Mouse (Mus musculus): ENCODE data around the gene Cdk9.

Gene Cdk9

DNA sequence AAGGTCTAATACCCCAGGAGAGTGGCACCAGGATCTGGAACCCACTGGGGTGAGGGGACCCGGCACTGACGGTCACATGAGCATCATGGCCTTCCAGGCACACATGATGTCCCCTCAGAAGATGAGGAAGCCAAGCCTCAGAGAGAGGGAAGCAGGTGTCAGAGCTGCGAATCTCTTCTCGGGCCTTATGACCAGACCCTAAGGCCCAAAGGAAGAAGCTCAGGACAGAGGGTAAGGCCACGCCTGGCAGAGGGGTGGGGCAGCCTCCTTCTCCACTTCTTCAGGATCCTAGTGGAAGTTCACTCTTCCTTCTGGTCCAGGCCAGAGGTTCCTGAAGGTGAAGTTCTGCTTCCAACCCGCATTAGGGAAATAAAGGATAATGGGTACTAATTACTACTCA is 19.8 kb upstream of the Cdk9 start:
- no peak for DNase-seq

DNA sequence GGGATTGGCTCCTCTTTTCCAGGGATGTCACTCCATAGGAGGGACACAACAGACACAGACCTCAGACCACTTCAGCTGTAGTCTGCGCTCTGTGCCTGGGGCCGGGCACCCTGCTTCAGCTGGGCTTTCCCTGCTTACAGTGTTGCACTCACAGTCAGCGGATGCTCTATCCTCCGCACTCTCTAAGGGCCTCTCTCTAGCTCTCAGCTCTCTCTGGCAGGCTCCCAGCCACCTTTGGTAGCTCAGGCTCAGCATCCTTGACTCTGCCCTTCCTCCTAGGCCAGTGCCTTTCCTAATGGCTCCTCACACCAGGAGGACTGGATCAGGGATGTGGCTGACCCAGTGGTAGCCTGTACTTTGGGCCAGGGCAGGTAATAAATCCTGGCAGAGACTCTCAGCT is 19.0 kb upstream of the Cdk9 start:
- peak in 1 of 2 experiments; percentile 43 for DNase-seq

DNA sequence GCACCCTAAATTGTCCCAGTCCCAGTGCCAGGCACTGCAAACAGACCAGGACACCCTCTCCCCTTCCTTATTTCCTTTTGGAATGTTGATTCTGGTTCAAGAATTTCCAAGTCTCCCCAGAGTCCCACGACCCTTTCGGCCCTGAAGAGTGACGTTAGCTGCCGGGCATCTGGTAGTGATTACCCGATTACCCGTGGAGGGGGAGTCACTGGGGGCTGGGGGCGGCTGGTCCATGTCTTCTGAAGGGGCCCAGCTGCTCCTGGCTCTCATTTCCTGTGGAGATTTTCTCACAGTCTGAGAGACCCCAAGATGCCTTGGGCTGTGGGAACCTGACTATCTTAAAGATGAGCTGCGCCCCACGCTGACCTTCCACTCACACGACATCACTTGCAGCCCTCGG is 18.0 kb upstream of the Cdk9 start:
- DNase-seq = peak in 1 of 2 experiments; percentile 35

DNA sequence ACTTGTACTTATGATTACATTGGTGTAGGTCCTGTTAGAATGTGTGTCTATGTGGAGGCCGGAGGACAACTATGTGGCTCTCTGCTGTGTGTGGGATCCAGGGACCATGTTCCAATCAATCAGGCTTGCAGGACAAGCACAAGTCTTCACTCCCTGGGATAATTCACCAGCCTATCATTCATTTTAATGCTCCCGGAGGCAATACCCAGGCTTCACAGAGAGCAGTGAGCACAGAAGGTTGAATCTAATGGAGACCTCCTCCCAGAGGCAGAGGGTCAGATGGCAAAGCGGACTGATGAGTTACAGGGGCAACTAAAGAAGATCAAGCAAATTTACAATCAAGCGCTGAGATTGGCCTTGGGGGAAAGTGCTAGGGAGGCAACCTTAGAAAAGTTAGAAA is 16.7 kb upstream of the Cdk9 start:
- DNase-seq = no peak

DNA sequence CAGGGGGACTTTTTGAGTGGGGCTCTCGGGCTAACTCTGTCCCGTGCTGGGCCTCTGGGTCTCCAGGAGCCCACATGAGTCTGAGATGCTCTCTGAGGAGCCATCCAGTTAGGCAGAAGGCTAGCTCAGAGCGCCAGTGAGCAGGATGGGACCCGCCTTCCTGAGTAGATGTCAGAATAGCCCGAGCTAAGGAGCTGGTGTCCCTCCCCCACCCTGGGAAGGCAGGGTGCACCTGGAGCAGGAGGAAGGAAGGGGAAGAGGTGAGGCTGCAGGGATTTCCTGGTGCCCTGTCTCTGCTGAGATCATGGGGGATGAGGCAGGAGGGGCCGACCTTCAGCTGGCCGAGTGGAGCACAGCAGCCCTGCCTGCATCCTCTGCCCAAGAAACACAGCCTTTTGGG is 15.6 kb upstream of the Cdk9 start:
- DNase-seq = peak; percentile 77 to 92

DNA sequence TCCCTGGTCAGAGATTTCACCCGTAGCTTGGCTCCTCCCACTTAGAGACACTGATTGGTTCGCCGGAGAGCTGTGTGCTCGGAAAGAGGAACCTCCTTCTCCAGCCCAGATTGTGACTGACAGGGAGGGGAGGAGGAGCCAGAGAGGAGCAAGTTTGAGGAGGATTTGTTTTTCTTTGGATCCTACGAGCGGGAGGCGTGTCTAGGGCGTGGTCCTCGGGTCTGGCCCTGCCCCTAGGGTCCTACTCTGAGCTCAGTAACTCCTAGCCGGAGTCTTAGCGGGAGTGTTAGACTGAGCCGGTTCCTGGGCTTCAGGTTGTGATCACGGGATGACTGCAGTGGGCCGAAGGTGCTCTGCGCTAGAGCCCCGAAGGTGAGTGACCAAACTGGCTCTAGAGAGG is 14.6 kb upstream of the Cdk9 start:
- peak; percentile 97 to 98 for DNase-seq

DNA sequence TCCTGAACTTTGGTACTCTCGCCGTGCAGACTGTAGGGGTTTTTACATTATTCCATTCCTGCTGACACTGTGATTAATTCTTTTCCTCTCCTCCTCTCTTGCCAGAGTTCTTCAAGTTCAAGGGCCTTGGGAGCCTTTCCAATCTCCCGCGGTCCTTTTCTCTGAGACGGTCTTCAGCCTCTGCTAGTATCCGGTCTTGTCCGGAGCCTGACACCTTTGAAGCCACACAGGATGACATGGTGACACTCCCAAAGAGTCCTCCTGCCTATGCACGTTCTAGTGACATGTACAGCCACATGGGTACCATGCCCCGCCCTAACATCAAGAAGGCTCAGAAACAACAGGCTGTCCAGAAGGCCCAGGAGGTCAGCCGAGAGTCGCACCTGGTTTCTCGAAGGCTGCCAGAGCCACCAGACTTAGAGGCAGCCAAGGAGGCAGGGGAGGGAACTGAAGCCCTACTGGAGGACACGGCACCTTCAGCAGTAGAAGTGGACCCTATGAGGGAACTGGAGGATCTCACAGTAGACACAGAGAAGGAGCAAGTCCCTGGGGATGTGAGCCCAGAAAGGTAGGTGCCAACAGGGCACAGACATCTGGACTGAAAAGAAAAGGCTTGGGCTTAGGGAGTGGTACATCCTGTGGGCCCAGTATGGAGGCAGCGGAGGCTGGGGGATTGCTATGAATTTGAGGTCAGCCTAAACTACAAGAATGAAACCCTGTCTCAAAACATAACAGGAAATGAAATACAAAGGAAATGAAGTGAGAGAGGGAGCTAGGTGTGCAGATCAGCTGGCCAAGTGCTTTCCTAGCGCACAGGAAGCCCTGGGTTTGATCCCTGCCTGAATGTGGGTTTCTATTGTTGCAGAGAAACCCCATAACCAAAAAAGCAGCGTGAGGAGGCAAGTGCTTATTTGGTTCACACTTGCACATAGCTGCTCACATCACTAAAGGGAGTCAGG is 12.2 kb upstream of the Cdk9 start:
- DNase-seq = peak; percentile 60 to 75

DNA sequence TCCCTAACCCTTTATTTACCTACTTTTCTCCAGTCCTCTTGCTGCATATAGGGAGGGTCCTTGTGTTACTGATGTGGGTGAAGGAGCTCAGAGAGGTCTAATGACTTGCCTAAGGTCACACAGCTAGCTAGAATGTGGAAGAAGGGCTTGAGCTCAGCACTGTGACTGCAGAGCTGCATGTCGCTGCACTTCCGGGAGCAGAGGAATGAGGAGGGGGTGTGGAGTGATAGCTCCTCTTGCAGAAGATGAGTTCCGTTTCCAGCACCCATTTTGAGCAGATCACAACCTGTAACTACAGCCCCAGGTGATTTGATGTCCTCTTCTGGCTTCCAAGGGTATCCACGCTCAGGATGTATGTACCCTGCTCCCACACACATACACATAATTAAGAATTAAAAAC is 11.3 kb upstream of the Cdk9 start:
- DNase-seq = no peak

DNA sequence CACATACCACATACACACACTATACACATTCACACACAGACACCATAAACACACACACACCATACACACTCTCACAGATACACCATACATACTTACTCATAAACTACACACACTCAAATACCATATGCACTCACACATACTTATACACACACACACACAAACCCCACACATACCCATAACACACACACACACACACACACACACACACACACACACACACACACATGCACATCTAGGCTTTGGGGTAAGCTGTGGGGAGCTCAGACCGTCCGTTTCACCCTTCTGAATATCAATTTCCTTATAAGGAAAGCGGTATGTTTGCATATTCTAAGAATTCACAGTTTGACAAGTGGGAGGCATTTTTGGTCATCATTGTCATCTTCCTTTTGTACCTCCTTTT is 9.7 kb upstream of the Cdk9 start:
- no peak for DNase-seq

DNA sequence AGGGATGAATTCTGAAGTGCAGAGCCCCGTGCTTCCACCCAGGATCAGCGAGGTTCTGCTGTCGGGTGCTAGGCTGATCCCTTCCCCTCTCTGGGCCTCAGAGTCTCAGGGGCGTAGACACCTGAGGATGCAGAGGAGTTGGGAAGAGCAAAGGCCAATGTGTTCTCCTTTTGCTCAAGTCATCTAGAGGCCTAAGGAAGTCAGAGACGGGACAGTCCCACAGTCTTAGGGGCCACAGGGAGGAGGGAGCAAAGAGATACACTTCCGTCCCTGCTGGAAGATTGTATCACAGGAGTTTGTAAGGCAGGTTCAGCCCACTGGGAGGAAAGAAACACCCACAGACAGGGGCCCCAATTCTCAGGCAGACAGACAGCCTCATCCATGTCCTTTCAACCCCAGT is 9.2 kb upstream of the Cdk9 start:
- no peak for DNase-seq

DNA sequence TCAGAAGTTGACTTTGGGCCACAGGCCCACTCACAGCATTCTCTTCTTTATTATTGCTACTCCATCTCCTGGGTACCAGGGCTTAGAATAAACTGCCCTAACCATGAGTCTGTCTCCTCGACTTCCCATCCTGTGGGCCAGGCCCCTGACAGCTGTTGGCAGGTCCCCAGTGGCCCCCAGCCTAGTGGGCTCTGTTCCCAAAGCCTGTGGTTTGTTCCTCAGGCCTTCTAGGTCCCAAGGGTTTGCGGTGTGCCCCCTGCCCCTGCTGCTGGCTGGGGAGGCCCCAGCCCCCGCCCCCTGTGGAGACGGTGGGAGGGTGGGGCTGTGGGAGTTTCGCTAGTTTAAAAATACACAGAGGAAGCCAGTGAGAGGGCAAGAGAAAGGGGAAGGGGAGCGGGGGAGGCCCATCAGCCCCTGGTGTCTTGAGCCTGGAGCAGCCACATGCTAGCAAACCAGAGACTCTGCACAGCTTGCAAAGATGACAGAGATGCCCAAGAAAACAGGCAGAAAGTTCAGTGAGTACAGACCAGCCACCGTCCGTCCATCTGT is 7.9 kb upstream of the Cdk9 start, which contains the start of gene Sh2d3c:
Gene Sh2d3c, plus strand, starts transcription at position 375 of the 549 bp plus-strand sequence.
- DNase-seq = peak; percentile 52 to 69

DNA sequence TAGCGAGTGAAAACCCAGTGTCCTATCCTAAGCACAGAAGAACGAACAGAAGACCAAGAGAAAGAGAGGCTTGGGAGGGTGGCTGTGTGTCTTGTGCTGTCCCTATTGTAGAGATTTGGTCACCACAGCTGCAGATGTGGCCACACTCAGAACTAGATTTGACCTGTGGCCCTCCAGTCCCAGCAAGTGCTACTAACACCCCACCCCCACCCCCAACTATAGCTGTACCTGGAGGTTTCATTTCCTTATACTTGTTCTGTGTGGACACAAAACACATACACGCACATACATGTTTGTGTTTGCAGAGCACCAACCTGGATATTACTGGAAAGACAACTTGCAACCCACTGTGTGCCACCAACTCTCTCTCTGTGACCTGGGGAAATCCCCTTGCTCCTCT is 7.2 kb upstream of the Cdk9 start:
- DNase-seq = no peak

DNA sequence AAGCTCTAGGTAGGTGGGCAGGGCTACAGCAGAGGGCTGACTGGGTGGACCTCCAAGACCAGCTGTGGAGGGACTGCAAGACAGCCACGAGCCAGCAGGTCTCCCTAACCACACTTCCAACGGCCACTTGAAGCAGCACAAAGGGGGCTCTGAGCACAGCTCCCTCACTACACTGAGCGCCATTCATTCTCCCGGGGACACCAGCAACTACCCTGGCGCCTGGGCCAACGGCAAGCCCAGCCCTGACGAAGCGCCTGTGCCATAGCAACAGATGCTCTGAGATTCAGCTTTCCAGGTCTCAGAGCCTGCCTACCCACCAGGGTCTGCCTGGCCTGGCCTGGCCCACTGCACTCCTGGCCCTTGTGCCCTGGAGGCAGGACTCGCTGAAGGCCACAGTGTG is 5.9 kb upstream of the Cdk9 start:
- DNase-seq = no peak

DNA sequence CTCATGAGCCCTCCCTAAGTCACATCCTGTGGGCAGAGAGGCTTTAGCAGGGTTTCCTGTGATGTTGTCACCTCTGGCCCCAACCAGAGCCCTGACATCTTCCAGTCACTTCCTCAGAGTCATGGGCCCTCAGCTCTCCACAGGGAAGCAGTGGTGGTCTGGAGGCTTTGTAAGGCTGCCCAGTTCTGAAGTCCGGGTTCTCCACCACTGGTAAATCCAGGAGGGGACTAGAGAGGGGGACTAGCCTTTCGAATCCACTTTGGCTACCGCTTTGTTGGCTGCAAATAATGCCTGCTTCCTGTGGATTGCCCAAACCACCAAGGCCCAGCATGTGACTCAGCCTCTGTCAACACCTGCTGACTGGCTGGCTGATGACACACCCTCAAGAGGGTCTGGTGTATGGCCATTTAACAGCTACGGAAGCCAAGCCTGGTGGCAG is 2.1 kb upstream of the Cdk9 start:
- peak in 1 of 2 experiments; percentile 70 for DNase-seq

DNA sequence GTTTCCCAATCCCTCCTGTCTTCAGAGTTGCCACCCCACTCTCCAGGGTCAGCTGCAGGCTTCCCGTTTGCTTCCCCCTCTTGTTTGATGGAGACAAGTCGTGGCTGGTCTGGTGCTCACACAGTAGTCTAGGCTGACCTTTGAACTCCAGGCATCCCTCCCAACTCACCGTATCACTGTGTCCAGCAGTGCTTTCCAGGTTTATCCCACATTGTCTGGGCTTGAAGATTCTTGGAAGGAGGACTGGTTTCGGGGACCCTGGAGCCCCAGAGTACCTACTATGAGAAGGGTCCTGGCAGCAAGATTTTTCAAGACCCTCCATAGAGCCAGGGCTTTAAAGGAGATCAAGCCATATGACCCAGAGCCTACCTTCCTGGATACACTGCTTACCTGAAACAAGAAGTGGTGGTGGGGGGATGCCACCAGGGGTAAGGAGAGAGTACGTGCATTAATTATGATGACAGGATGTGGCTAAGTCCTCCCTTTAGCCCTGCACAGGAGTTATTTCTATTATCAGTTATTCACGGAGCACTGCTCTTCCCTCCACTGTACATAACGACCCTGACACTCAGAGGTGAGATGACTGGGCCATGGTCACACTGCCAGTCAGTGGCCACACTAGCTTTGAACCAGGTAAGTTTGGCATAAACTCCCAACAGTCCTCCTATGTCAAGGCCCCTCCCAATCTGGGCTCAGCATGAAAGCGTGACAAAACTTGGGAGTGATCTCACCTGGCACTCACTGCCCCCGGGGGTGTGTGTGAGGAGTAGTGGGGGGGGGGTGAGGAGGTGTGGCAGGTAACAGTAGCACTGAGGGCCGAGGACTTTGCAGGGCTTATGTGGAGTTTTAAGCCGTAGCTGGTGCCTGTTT is 1.5 kb upstream of the Cdk9 start:
- peak in 1 of 2 experiments; percentile 60 for DNase-seq

DNA sequence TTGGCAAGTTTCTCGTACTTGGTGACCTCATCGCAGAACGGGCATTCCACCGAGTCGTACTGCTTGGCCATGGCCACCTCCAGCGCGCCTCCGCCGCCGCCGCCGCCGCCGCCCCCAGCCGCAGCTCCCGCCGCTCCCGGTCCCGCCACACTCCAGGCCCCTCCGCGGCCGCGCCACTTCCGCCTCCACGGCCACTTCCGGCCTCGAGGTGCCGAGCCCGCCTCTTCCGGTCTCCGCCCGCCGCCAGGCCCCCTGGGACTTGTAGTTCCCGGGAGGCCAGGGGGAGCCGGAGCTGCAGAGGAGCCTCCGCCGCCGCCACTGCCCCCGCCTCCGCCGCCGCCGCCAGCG is 316 bp downstream of the Cdk9 start:
- DNase-seq = peak; percentile 93 to 97

DNA sequence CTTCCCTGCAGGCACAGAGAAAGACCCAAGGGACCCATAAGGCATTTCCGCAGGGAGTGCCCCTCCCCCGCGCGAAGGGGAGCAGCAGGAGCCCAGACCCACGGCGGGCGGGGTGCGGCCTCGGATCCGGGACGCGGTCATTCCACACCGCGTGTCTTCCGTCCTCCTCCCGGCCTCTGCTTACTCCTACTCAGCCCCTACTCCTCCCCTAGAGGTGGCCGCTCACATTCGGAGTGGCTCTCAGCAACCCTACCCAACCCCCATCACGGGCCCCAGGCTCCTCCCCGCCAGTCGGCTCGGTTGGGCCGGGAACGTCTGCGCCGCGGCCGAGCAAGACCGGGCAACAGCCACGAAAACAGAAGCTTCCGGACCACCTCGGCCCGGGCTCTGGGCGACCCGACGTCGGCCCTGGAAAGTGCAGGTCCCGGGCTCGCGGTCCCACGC is 746 bp downstream of the Cdk9 start:
- peak; percentile 84 to 90 for DNase-seq

DNA sequence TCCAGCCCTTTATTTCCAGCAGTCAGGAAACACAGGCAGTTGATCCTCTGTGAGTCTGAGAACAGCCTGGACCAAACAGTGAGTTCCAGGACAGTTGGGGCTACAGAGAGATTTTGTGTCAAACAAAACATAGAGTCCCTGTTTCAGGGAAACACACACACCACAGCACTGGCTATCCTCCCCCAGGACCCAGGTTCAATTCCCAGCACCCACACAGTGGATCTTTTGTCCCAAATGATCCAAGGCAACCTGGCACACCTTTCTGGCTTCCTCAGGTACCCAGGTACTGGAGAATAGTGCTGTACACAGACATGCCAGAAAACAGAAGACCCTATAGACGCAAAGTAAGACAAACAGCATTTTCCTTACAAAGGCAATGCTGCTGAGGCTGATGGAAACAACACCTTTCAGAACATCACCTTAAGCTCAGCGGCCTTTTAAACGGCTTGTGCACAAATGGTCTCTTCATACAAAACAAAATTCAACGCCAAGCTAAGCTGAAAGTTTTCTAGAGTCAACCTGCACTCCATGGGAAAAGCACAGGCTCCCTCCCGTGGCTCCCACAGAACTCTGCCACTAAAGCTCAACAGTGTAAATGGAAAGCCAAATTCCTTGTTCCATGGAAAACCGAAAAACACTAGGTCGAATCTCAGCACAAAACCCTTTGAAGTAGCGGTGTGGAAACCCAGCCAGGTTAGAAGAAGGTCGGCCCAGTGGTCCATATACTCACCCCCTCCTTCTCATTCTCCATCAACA is 1.4 kb downstream of the Cdk9 start:
- no peak for DNase-seq

DNA sequence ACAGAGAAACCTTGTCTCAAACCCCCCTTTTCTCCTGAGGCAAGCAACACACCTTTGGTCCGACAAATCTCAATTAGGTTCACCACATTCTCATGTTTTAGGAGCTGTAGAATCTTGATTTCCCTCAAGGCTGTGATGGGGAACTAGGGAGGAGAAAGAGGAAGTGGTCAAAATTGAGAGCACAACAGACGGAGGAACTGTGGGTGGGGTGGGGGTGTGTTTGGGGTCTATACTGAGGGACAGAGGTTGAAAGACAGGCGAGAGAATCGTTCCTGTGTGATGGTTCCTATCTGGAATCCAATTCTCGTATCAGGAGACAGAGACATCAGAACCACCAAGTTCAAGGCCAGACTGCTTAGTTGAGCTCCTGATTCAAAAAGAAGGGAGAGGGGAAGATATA is 2.5 kb downstream of the Cdk9 start:
- peak in 1 of 2 experiments; percentile 33 for DNase-seq

DNA sequence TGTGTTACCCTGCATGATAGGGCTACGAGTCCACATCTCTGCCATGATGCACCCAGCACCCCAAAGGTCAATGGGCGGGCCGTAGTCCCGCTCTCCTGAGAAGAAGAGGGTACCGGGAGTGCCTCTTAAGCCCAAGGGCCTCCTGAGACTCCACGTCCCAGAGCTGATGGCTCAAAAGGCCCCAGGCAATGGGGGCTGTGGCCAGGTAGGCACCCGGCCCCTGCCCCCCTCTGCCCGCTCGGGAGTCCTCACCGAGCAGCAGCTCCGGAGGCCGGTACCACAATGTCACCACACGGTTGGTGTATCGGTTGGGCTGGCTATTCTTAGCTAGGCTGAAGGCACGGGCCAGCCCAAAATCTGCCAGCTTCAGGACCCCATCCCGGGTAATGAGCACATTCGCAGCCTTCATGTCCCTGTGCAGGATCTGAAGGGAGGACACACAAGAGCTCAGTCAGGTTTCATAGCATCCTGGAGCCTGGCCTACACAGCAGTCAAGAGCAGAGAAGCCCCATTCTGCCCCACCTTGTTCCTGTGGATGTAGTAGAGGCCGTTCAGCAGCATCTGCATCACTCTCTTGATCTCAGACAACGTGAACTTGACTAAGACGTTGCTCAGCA is 3.2 kb downstream of the Cdk9 start:
- DNase-seq = peak in 1 of 2 experiments; percentile 48

DNA sequence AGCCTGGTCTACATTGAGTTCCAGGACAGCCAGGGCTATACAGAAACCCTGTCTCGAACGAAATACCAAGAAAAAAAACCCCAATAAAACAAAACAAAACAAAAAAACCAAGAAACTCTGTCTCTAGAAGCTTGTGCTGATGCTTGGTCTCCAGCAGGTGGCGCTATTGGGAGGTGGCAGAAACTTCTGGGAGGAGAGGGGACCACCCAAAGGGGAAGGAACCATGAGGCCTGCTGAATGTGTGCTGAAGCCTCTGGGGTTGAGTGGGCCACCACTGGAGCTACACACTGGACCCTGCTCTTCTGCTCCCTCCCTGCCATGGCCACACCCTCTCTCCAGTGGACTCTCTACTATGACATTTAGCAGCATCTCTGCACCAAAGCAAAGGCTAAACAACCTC is 4.2 kb downstream of the Cdk9 start:
- DNase-seq = peak; percentile 55 to 59

DNA sequence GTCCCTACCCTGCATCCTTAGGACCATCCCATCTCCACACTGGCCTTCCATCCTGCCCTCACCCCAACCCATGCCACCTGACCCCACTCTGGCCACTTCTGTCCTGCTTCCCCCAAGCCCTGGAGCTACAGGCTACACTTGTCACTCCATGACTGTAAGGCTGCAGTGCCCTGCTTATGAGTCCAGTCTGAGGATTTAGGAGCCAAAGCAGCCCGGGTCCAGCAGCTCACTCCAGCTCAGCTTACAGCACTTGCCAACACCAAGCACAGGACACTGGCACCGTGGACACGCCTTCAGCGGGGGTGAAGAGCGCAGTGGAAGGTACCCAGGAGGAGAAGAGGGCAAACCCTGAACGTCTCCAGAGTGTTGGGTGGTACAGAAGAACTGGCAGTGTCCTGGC is 5.9 kb downstream of the Cdk9 start:
- DNase-seq = peak in 1 of 2 experiments; percentile 33
